Mouse (Mus musculus) kidney, postnatal 4 days (tissue): Measurements from ENCODE around the gene Nxnl1.

Source experiments
- DNase-seq, 2 experiments: peaks; one replicate each; pipeline ENCODE4 v3.0.0; 2021; ENCODE audit warnings: mixed read lengths in 2 of 2

Nxnl1 gene

GRCm38 (mm10) chr8:71580201-71580600 lies 13.8 kb upstream of the Nxnl1 start:
- no peak for DNase-seq

- no peak for DNase-seq
Observed at GRCm38 (mm10) chr8:71579476-71579875, 13.1 kb upstream of the Nxnl1 start.

- DNase-seq, result no peak
Observed at GRCm38 (mm10) chr8:71579009-71579408, 12.6 kb upstream of the Nxnl1 start.

- DNase-seq, result no peak
Observed at GRCm38 (mm10) chr8:71577856-71578387, 11.5 kb upstream of the Nxnl1 start.

GRCm38 (mm10) chr8:71575020-71575419 lies 8.6 kb upstream of the Nxnl1 start:
- DNase-seq, result no peak

GRCm38 (mm10) chr8:71574426-71574825 lies 8.0 kb upstream of the Nxnl1 start:
- no peak for DNase-seq

GRCm38 (mm10) chr8:71572847-71573633 lies 6.6 kb upstream of the Nxnl1 start:
- peak; percentile 58 to 67 for DNase-seq

- DNase-seq, result no peak
Observed at GRCm38 (mm10) chr8:71572077-71572476, 5.7 kb upstream of the Nxnl1 start.

GRCm38 (mm10) chr8:71570291-71570954 lies 4.0 kb upstream of the Nxnl1 start:
- peak; percentile 97 to 98 for DNase-seq

- peak; percentile 89 to 94 for DNase-seq
Observed at GRCm38 (mm10) chr8:71569366-71570290, 3.2 kb upstream of the Nxnl1 start.

GRCm38 (mm10) chr8:71568941-71569340 lies 2.5 kb upstream of the Nxnl1 start:
- no peak for DNase-seq

- DNase-seq, result peak; percentile 79 to 90
Observed at GRCm38 (mm10) chr8:71568387-71568937, 2.1 kb upstream of the Nxnl1 start, which contains the start of gene Slc27a1. TSS of gene Slc27a1 (plus strand) at chr8:71568882.

- no peak for DNase-seq
Observed at GRCm38 (mm10) chr8:71567587-71567986, 1.2 kb upstream of the Nxnl1 start.

GRCm38 (mm10) chr8:71563992-71564391 lies 2.4 kb downstream of the Nxnl1 start:
- no peak for DNase-seq

- peak; percentile 90 to 91 for DNase-seq
Observed at GRCm38 (mm10) chr8:71562751-71563150, 3.6 kb downstream of the Nxnl1 start.

GRCm38 (mm10) chr8:71561401-71561800 lies 5.0 kb downstream of the Nxnl1 start:
- peak; percentile 78 to 81 for DNase-seq

GRCm38 (mm10) chr8:71560765-71561164 lies 5.6 kb downstream of the Nxnl1 start:
- no peak for DNase-seq

- no peak for DNase-seq
Observed at GRCm38 (mm10) chr8:71560071-71560470, 6.3 kb downstream of the Nxnl1 start.

GRCm38 (mm10) chr8:71558958-71559690 lies 7.3 kb downstream of the Nxnl1 start:
- DNase-seq, result peak; percentile 88 to 91

GRCm38 (mm10) chr8:71558071-71558957 lies 8.1 kb downstream of the Nxnl1 start, which contains the start of gene Tmem221:
TSS of gene Tmem221 (minus strand) at chr8:71558871.
- DNase-seq, result peak; percentile 29 to 45
